Mouse (Mus musculus) neural tube, postnatal 0 days (tissue): ENCODE measurements around the gene 5430419D17Rik. TPM values are rescaled to one million over a fixed set of nuclear protein-coding genes. Genes with fewer than 3 reads are reported as not detected.

Source experiments
- polyA plus RNA-seq: library from polyadenylated mRNA; unstranded; fragments of >200 nt; fragmentation: Nextera tagmentation; extraction: Ambion mirVana; gene quantifications from 2 replicates; pipeline ENCODE4 v1.2.1, GENCODE M21; 2015

5430419D17Rik gene
- 0.09 TPM in 1 of 2 replicates, not detected in the other for polyA plus RNA-seq

GRCm38 (mm10) chr7:131174121-131174520, at the start of gene 5430419D17Rik:
Gene 5430419D17Rik, plus strand, starts transcription at chr7:131174402.

GRCm38 (mm10) chr7:131146214-131146613, 28.0 kb upstream of the 5430419D17Rik start, which contains the start of gene 4933402N03Rik:
Gene 4933402N03Rik, minus strand, starts transcription at chr7:131146314.

GRCm38 (mm10) chr7:131322192-131322591, 148.0 kb downstream of the 5430419D17Rik start, which contains the start of gene Cuzd1:
Gene Cuzd1, minus strand, starts transcription at chr7:131322292.

GRCm38 (mm10) chr7:131329416-131329815, 155.2 kb downstream of the 5430419D17Rik start, which contains the start of gene Fam24b:
Gene Fam24b, minus strand, starts transcription at chr7:131329516.

GRCm38 (mm10) chr7:131333564-131333963, 159.4 kb downstream of the 5430419D17Rik start, which contains the start of gene Fam24a:
Gene Fam24a, plus strand, starts transcription at chr7:131333864.

Other genes with a start within 250 kb of the 5430419D17Rik start
- 72.3 and 94.5 TPM in 2 replicates for gene Htra1, start 238.3 kb upstream of the 5430419D17Rik start, polyA plus RNA-seq
- not detected in 2 replicates for gene Dmbt1, start 142.3 kb upstream of the 5430419D17Rik start, polyA plus RNA-seq
- not detected in 2 replicates for gene 4933402N03Rik, start 28.1 kb upstream of the 5430419D17Rik start, polyA plus RNA-seq
- not detected in 2 replicates for gene Cuzd1, start 147.9 kb downstream of the 5430419D17Rik start, polyA plus RNA-seq
- gene Fam24b, start 155.1 kb downstream of the 5430419D17Rik start, polyA plus RNA-seq, result not detected in 2 replicates
- gene Fam24a, start 159.5 kb downstream of the 5430419D17Rik start, polyA plus RNA-seq, result 0.57 TPM in 1 of 2 replicates, not detected in the other
- 28.6 and 30.0 TPM in 2 replicates for gene 2310057M21Rik, start 188.4 kb downstream of the 5430419D17Rik start, polyA plus RNA-seq
- 52.5 and 53.0 TPM in 2 replicates for gene Pstk, start 196.7 kb downstream of the 5430419D17Rik start, polyA plus RNA-seq
- 7.6 and 8.6 TPM in 2 replicates for gene Ikzf5, start 236.1 kb downstream of the 5430419D17Rik start, polyA plus RNA-seq
- 77.3 and 78.8 TPM in 2 replicates for gene Acadsb, start 236.2 kb downstream of the 5430419D17Rik start, polyA plus RNA-seq